Mouse (Mus musculus) erythroblast, embryonic 14.5 days (primary cell): ENCODE data around the gene Adgrf5.

ENCODE experiments used
- GATA1 ChIP-seq: IDR thresholded peaks from 2 replicates; pipeline ENCODE4 v1.6.1; 2012; ENCODE audit warnings: low read length, inconsistent platforms, mixed read lengths
- TAL1 ChIP-seq: IDR thresholded peaks from 3 replicates; pipeline ENCODE4 v1.6.1; 2012; ENCODE audit warnings: low read length, inconsistent platforms, mixed read lengths

DNA sequence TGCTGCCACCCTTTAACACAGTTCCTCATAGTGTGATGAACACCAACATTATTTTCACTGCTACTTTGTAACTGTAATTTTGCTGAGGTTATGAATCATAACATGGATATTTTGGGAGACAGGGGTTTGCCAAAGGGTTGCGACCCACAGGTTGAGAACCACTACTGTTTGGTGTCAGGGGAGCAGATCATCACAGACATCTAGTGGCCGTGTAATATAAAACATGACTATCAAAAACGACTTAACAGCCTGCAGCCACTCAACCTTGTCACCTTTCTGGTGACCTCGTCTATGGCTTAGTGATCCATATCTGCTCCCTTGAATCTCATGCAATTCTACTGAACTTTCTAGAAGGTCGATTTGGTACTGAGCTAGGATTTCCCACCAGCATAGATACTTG is 63.7 kb downstream of the Adgrf5 start:
- TF ChIP-seq GATA1 (no peak), TAL1 (no peak)
